Mouse (Mus musculus) CD8-positive naive resting alpha-beta T cell, adult 2 months (primary cell): ENCODE data around the gene Gm20538.

ENCODE experiments used
- DNase-seq, 2 experiments: peaks; one replicate each; pipeline ENCODE4 v3.0.0; 2022; ENCODE audit warnings: low read depth in 2 of 2, low spot score in 2 of 2

The Gm20538 gene

GRCm38 (mm10) chr19:44535376-44535775 is 17.3 kb downstream of the Gm20538 start:
- DNase-seq, result no peak

DNA sequence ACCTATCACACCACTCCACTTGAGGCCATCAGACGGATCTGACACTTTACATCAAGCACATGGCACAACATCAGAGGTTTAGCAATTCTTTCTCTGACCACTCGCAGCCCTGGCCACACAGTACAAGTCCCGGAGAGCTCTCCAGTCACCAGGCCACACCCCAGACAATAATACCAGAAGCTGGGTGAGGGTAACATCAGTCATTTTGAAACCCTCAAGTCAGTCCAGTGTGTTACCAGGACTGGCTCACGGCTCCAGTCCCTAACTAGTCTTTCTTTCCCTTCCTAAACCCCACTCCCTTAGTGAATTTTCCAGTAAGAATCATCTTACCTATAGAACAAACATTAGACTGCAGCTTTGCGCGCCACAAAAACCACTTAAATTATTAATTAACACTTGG is 22.6 kb downstream of the Gm20538 start:
- DNase-seq, result no peak

- DNase-seq, result no peak
These were observed 27.0 kb downstream of the Gm20538 start for GRCm38 (mm10) chr19:44525551-44526205.

DNA sequence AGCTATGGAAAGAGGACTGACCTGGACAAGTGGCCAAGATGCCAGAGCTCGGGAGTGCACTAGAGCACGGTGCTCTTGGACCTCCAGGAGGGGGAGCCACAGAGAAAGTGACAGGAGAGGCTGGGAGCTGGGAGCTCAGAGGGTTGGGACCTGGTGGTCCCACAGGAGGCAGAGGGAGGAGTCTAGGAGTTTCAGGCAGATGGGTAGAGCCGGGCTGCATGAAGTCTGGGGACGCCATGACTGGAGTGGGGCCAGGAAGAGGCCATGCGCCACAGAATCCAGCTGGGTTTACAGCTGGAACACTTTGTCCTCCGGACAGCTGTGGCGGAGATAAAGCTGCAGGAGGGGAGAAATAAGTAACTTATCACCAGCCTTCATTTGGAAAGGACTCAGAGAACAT is 33.5 kb downstream of the Gm20538 start:
- DNase-seq, result no peak

- no peak for DNase-seq
These were observed 34.4 kb downstream of the Gm20538 start for GRCm38 (mm10) chr19:44517996-44518768.

GRCm38 (mm10) chr19:44515769-44516168 is 36.9 kb downstream of the Gm20538 start:
- DNase-seq, result no peak

DNA sequence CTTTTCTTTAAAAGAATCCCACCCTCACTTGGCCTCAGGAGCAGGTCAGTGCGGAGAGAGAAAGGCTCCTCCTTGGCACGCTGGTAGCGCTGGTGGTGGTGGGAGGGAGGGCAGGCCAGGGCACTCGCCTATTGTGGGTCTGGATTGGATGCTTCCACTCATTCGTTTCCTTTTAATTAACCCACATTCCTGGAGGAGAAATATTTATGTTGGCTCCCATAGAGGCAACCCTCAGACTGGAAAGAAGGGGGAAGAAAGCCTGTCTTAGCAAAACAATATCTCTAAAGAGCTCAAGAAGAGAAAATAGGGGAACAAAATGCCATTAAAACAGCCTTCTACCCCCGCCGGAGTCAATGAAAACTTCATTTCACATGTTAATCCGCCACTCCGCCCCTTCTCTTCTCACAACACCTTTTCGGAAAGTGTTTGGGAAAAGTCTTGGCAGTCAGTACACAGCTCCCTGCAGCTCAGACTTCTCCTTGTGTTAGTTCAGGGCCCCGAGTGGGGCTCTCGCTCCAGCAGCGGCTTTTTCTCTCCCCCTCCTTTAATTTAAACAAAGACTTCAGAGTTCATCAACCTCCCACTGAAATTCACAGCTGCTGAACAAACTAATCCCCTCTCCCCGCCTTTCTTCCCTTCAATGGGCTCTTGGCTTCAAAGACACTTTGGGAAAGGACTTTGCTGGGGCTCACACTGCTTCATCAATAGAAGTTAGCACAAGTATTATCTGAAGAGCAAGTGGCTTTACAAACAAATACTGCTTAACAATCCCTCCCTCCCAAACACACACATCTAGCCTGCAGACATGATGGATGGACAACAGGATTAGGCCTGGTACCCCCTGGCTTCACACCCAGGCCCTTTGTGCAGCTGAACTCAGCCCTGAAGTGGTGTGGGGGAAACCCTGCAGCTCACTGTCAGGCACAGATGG is 37.8 kb downstream of the Gm20538 start:
- no peak for DNase-seq

DNA sequence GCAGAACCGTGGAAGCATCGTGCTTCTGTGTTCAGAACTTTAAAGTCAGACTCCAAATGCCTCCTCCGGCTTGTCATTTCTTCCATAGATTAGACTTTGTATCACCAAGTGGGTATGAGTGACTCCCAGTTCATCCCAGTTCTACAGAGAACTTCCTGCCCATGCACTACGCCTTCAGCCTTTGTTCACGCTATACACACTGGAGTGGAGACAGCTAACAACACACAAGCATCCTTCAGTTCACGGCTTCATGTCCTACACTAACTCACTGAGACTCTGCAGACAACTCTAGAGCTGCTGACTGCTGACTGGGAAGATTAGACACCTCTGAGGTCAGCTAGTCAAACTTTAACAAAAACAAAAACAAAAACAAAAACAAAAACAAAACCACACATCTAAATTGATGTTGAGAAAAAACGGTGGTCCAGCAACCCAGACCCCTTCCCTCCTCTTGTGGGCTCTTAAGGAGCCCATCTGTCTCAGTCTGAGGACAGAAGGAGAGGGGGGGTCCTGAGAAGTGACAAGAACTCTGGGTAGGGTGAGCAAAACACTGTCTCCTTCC is 38.6 kb downstream of the Gm20538 start:
- no peak for DNase-seq

- DNase-seq, result no peak
These were observed 39.4 kb downstream of the Gm20538 start for GRCm38 (mm10) chr19:44513054-44513833.

- DNase-seq, result no peak
These were observed 40.0 kb downstream of the Gm20538 start for GRCm38 (mm10) chr19:44512601-44513000.

DNA sequence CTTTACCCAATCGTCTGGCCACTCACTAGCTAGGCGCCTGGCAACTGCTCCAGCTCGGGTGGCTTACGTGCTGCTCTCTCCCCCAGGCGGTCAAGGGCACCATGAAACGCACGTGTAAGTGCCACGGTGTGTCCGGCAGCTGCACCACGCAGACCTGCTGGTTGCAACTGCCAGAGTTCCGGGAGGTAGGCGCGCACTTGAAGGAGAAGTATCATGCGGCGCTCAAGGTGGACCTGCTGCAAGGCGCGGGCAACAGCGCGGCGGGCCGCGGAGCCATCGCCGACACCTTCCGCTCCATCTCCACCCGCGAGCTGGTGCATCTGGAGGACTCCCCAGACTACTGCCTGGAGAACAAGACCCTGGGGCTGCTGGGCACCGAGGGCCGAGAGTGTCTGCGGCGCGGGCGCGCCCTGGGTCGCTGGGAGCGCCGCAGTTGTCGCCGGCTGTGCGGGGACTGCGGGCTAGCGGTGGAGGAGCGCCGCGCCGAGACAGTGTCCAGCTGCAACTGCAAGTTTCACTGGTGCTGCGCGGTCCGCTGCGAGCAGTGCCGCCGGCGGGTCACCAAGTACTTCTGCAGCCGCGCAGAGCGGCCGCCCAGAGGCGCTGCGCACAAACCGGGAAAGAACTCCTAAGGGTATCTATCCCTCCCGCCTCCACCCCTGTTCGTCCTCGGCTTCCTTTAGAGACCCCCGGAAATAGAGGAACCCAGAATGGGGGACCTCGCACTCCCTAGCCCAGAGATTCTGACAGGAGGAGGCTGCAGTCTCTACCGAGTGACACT is 41.0 kb downstream of the Gm20538 start:
- no peak for DNase-seq

DNA sequence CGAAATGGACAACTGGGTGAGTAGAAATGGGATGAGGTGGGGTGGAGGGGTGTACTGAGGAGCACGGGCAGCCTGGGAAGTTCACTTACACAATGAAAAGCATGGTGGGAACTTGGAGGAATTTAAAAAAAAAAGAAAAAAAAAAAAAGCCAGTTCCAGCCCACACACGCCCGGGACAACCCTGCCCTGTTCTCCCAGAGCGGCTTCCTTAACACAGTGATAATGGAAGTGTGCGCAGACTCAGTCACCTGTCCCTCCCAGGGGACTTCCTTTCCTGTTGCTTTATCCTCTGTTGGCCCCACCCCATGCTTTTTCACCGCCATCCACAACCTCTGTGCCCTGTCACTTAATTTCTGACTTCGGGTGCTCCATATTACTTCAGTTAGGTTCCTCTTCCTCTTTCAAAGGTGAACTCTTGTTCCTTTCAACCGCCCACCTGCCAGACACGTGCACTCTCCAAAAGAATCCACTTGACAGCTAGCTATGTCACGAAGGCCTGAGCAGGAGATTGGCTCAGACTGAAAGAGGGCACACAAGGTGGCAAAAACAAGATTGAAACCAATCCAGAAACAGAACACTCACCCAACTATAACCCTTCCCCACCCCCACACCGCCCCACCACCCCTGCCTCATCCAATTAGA is 42.0 kb downstream of the Gm20538 start:
- DNase-seq, result no peak

- DNase-seq, result no peak
These were observed 49.9 kb downstream of the Gm20538 start for GRCm38 (mm10) chr19:44502741-44503140.

GRCm38 (mm10) chr19:44501925-44502324 is 50.7 kb downstream of the Gm20538 start:
- no peak for DNase-seq

DNA sequence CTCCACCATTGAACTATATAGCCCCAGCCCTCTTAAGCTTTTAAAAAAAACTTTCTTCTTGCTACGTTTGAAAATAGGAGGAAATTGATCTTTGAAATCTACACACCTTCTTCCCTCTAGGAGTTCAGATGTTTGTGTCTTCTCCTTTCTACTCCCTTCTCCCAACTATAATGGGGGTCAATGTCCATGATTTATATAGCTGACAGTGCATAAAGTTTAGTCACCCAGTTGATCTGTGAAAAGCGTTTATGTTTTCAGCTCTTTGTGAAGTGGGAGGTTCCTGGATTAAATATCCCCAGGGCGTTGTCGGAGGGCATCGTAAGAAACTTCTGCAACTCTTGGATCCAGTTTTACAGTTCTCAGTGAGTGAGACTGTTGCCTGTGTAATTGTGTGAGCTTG is 52.4 kb downstream of the Gm20538 start:
- no peak for DNase-seq

DNA sequence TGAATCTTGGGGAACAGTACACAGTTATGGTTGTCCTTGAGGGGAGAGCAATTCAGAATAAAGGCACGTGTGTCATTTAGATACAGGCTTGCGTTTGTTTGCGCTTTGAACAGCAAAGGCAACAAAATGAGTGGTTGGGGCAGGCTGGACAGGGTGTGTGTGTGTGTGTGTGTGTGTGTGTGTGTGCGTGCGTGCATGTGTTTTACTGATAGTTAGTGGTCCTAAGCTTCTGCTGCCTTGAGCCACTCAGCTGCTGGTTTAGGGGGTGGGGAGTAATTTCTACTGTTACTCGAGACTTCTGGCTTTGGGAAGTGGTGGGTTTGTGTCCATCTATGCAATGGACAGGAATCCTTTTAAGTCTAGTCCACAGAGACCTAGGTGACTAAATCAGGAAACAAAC is 53.7 kb downstream of the Gm20538 start:
- DNase-seq, result no peak

- DNase-seq, result no peak
These were observed 55.7 kb downstream of the Gm20538 start for GRCm38 (mm10) chr19:44496941-44497340.

DNA sequence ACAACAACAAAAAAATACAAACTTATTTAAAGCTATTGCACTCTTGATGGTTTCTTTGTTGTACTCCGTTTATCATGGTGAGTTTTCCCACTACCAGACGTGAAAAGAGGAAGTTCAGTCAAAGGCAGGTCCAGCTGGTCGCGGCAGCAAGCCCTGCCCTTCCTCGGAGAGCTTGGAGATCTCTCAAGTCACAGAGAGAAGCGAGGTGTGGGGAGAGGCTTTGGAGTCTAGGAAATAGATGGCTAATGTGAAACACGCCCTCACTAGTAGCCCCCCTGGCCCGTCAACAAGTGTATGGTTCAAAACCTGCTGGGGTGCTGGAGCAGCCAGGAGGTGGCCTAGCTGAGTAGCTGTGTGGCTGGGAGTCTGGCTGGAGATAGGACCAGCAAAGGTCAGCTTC is 56.1 kb downstream of the Gm20538 start:
- DNase-seq, result no peak
